Mouse (Mus musculus) limb, embryonic 15.5 days (tissue): ENCODE data around the gene Hoxb5. TPM values are rescaled to one million over a fixed set of nuclear protein-coding genes. Genes with fewer than 3 reads are reported as not detected.

ENCODE experiments used
- ATAC-seq: fragments of 200-750 bp; cut with Nextera tagmentation; 2 replicates; pipeline ENCODE4 v1.8.0; 2017; ENCODE audit warnings: low read depth, moderate TSS enrichment; ENCODE audit not compliant: insufficient number of reproducible peaks, low FRiP score, low TSS enrichment
- H3K27ac ChIP-seq: fragments of 300-500 bp; sonication (generic); 2 replicates; pipeline ENCODE4 v1.5.1; 2015; ENCODE audit warnings: moderate library complexity, mild to moderate bottlenecking, inconsistent platforms
- H3K27me3 ChIP-seq: fragments of 300-500 bp; sonication (generic); 2 replicates; pipeline ENCODE4 v1.6.1; 2015; ENCODE audit warnings: inconsistent platforms
- H3K36me3 ChIP-seq: fragments of 300-500 bp; sonication (generic); 2 replicates; pipeline ENCODE4 v1.6.1; 2015; ENCODE audit warnings: inconsistent platforms
- H3K4me1 ChIP-seq: fragments of 300-500 bp; sonication (generic); 2 replicates; pipeline ENCODE4 v1.6.1; 2015; ENCODE audit warnings: inconsistent platforms
- H3K4me2 ChIP-seq: fragments of 300-500 bp; sonication (generic); 2 replicates; pipeline ENCODE4 v1.6.1; 2015; ENCODE audit warnings: mild to moderate bottlenecking, inconsistent platforms
- H3K4me3 ChIP-seq: fragments of 300-500 bp; sonication (generic); 2 replicates; pipeline ENCODE4 v1.5.1; 2015; ENCODE audit warnings: mild to moderate bottlenecking, inconsistent platforms
- H3K9ac ChIP-seq: fragments of 300-500 bp; sonication (generic); 2 replicates; pipeline ENCODE4 v1.6.1; 2015; ENCODE audit warnings: inconsistent platforms
- H3K9me3 ChIP-seq: fragments of 300-500 bp; sonication (generic); 2 replicates; pipeline ENCODE4 v1.6.1; 2016; ENCODE audit warnings: inconsistent platforms
- WGBS: fragments of 180-500 bp; shearing (Covaris S2); methylation state at CpG from one replicate; pipeline ENCODE4 v1.1.7; 2015; 5-methylcytosine and 5-hydroxymethylcytosine counted together
- polyA plus RNA-seq: library from polyadenylated mRNA; unstranded; fragments of >200 nt; fragmentation: Nextera tagmentation; extraction: Ambion mirVana; gene quantifications from 2 replicates; pipeline ENCODE4 v1.2.1, GENCODE M21; 2015

The Hoxb5 gene
- polyA plus RNA-seq, 1 experiment from 2014 or later = 0.73 TPM

DNA sequence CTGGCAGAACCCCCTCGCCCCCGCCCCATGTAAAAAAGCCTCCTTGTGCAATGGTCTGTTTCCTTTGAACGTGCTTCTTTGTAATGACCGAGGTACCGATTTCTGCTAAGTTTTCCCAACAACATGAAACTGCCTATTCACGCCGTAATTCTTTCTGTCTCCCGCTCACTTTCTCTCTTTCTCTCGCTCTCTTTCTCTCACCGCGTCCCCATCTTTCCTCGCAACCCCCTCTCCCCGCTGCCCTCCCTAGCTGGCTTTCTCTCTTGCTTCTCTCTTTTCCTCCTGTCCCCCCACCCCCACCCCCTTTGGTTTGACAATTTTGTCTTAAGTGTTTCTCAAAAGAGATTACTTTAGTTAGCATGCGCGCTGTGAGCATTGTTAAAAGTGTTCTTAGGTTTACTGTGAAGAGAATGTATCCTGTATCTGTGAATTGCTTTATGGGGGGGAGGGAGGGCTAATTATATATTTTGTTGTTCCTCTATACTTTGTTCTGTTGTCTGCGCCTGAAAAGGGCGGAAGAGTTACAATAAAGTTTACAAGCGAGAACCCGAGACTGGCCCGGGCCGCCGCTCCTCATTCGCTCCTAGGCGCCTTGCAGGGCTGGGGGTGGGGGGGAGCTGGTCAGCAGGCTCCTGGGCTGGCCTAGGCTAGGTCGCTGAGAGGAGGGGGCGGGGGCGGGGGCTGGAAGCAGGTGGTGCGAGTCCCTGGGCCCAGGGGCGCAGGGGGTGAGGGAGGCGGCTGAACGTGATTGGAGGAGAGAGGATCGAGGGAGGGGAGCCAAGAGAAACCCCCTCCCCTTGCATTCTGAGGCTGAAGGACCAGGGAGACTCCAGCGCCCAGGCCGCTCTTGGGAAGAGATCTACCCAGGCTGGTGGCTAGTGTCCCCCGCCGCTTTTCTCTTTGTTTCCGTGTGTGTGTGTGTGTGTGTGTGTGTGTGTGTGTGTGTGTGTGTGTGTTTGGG lies 18.1 kb upstream of the Hoxb5 start:
- peak; percentile 45; the same call in 1 of the 2 replicates for ATAC-seq
- H3K9ac ChIP-seq = no peak overlapping the region
- 1% methylated on average over 34 of the region's 37 CpGs for WGBS

DNA sequence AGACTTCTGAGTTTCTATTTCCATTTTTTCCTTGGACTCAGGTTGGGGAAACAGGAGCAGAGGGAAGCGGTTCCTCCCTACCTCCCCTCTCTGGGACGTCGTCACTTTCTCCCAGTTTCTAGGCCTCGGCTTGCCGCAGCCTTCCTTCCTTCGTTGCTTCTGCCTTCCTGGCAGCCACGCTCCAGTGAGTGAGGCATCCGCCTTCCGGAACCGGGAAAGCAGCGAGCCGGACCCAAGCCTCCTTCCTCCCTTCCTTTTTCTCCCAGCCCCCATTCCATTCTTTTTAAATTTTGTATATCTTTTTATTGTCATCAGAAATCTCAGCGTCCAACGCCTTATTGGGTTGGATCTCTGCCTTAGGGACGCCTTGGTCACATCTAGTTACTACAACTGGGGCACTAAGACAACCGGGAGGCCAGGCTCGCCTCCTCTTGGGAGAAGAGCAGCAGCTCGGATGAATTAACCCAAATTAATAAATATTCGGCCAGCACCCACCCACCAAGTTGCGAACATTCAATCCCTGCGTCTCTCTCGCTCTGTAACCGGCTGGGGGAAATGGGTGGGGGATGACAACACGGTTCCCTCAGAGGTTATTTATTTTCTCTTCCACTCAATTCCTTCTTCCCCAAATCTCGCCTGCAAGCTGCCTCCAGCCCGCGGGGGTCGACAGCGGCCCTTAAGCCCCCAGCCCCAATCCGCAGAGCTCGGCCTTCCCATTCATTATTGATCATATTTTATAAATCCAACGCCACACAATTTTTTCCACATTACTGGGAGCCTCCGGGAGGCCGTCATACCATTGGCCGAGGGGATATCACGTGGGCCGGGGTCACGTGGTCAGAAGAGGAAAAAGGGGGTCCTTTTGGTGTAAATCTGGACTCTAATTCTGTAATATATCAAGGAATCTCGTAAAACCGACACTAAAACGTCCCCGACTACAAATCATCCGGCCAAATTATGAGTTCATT lies 17.1 kb upstream of the Hoxb5 start, which contains the start of gene Hoxb7:
Gene Hoxb7, plus strand, starts transcription at position 853 of the 968 bp plus-strand sequence.
- Histone ChIP-seq H3K9ac (no peak within 1 kb of the TSS), H3K4me2 (peak within 1 kb of the TSS; percentile 52), H3K27ac (peak within 1 kb of the TSS; percentile 44), H3K4me1 (peaks cover 23% of the 10 kb centered on the region), H3K4me3 (peak within 1 kb of the TSS; percentile 36), H3K27me3 (peaks cover 98% of the 10 kb centered on the region), H3K9me3 (no peaks in the 10 kb centered on the region), H3K36me3 (no peaks in the 10 kb centered on the region)
- 1% methylated on average over 43 of the region's 43 CpGs for WGBS
- ATAC-seq = no peak

More for the DNA sequence above, 18.1 kb upstream of the Hoxb5 start:
- Histone ChIP-seq H3K36me3 (no peaks in the 10 kb centered on the region), H3K4me2 (peak overlapping the region; percentile 52), H3K4me1 (peaks cover 23% of the 10 kb centered on the region), H3K27ac (no peak overlapping the region), H3K27me3 (peaks cover 97% of the 10 kb centered on the region), H3K4me3 (peak overlapping the region; percentile 36), H3K9me3 (no peaks in the 10 kb centered on the region)

DNA sequence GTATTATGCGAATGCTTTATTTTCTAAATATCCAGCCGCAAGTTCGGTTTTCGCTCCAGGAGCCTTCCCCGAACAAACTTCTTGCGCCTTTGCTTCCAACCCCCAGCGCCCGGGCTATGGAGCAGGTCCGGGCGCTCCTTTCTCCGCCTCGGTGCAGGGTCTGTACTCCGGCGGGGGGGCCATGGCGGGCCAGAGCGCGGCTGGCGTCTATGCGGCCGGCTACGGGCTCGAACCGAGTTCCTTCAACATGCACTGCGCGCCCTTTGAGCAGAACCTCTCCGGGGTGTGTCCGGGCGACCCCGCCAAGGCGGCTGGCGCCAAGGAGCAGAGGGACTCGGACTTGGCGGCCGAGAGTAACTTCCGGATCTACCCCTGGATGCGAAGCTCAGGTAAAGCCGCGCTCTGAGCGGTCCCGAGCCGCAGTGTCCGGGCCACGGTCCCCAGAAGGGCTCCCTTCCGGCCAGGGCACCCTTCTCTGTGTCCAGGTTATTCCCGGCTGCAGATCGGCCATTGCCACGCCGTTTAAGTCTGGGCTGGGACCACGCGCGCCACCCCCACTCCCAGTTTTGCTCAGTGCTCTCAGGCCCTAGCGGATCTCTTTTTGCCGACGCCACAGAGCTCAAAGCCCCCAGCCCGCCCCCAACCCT lies 16.3 kb upstream of the Hoxb5 start:
- peaks cover 97% of the 10 kb centered on the region for H3K27me3 ChIP-seq
- no peak for ATAC-seq
- peak overlapping the region; percentile 33 for H3K4me3 ChIP-seq
- no peaks in the 10 kb centered on the region for H3K9me3 ChIP-seq
- H3K4me1 ChIP-seq = peaks cover 28% of the 10 kb centered on the region
- no peaks in the 10 kb centered on the region for H3K36me3 ChIP-seq
- H3K9ac ChIP-seq = no peak overlapping the region
- H3K4me2 ChIP-seq = peak overlapping the region; percentile 32
- H3K27ac ChIP-seq = no peak overlapping the region
- under 1% methylated on average over 55 of the region's 55 CpGs for WGBS

DNA sequence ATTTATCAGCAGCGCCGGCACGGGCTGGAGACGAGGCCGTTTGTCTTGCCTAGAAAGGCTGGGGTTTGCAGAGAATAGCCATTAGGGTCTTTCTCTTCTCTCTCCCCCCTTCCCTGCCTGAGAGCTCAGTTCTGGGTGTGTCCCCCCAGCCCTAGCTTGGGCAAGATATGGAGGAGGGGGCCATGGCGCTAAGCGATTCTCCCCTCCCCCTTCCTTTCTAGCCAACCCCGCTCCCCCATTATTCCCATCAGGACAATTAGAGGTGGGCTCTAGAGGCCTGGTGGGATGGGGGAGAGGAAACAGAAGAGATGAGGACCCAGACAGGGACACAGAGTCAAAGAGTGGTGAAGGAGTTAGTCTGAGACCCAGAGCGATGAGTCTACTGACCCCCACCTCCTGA lies 15.7 kb upstream of the Hoxb5 start:
- H3K4me3 ChIP-seq = peak overlapping the region; percentile 33
- H3K9ac ChIP-seq = no peak overlapping the region
- H3K4me1 ChIP-seq = peaks cover 28% of the 10 kb centered on the region
- H3K27me3 ChIP-seq = peaks cover 97% of the 10 kb centered on the region
- ATAC-seq = no peak
- H3K27ac ChIP-seq = no peak overlapping the region
- no peaks in the 10 kb centered on the region for H3K36me3 ChIP-seq
- no peaks in the 10 kb centered on the region for H3K9me3 ChIP-seq
- WGBS = 4% methylated on average over 9 of the region's 9 CpGs
- H3K4me2 ChIP-seq = peak overlapping the region; percentile 32; the same call in 1 of the 2 replicates

DNA sequence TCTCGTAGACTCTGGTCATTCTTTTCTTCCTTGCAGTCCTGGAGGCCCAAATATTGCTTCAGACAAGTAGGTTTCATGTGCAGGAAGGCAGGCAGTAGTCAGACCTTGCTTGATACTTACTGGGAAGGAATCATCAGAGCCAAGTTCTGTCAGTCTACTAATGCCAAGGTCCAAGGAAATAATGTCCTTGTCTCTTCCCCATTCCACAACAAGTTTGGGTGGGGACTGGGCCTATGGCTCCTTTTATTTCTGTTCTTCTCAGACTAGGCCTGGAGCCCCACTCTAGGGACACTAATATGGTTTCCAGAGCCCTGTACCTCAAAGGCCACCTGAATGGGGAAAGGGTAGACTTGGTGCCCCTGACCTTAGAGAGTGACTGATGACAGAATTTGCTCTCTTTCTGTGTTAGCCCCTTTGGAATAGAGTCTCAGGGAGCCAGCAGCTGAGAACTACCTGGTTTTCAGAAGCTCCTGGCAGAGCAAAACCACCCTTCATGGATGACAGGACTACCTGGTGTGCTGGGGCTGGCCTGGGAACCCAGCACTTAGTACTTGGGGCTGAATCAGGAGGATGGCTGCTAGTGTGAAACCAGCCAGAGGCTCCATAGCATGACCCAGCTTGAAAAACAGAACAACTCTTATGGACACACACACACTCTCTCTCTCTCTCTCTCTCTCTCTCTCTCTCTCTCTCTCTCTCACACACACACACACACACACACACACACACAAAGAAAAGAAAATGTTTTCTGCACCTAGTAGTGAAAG lies 14.5 kb upstream of the Hoxb5 start:
- no peak for ATAC-seq
- H3K36me3 ChIP-seq = no peaks in the 10 kb centered on the region
- no peaks in the 10 kb centered on the region for H3K9me3 ChIP-seq
- 35% methylated on average over 1 of the region's 1 CpGs for WGBS
- peaks cover 97% of the 10 kb centered on the region for H3K27me3 ChIP-seq
- no peak overlapping the region for H3K9ac ChIP-seq
- H3K27ac ChIP-seq = no peak overlapping the region
- no peak overlapping the region for H3K4me2 ChIP-seq
- H3K4me3 ChIP-seq = no peak overlapping the region
- H3K4me1 ChIP-seq = peaks cover 22% of the 10 kb centered on the region

DNA sequence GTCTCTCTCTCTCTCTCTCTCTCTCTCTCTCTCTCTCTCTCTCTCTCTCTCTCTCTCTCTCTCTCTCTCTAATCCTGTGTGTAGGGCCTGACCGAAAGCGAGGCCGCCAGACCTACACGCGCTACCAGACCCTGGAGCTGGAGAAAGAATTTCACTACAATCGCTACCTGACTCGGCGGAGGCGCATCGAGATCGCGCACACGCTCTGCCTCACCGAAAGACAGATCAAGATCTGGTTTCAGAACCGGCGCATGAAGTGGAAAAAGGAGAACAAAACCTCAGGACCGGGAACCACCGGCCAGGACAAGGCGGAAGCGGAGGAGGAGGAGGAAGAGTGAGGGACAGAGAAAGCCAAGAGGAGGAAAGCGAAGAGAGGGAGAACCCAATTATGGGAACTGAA lies 13.8 kb upstream of the Hoxb5 start:
- Histone ChIP-seq H3K4me1 (peaks cover 18% of the 10 kb centered on the region), H3K4me3 (no peak overlapping the region), H3K4me2 (no peak overlapping the region), H3K27me3 (peaks cover 97% of the 10 kb centered on the region), H3K36me3 (no peaks in the 10 kb centered on the region), H3K9ac (no peak overlapping the region), H3K9me3 (no peaks in the 10 kb centered on the region), H3K27ac (no peak overlapping the region)
- WGBS = 26% methylated on average over 21 of the region's 21 CpGs
- no peak for ATAC-seq

DNA sequence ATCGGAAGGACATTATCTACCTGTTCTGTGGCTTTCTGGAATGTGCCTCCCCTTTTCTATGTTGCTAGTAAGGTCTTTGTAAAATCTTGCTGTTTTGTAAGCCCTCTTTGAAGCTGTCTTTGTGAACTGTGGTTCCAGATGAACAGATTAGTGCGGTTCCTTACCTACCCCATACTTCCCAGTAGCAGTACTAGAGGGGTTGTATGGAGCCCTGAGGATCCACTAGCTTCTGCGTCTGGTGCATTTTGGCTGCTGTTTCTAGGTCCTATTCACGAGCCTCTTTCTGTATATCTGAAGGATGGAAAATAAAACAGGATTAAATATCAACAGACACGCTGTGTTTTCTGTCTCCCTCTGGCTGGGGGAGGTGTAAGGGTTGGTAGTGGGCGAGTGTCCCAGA lies 13.3 kb upstream of the Hoxb5 start:
- H3K27me3 ChIP-seq = peaks cover 97% of the 10 kb centered on the region
- peaks cover 16% of the 10 kb centered on the region for H3K4me1 ChIP-seq
- no peaks in the 10 kb centered on the region for H3K9me3 ChIP-seq
- H3K36me3 ChIP-seq = no peaks in the 10 kb centered on the region
- H3K27ac ChIP-seq = no peak overlapping the region
- no peak overlapping the region for H3K4me3 ChIP-seq
- no peak overlapping the region for H3K4me2 ChIP-seq
- 29% methylated on average over 6 of the region's 6 CpGs for WGBS
- no peak overlapping the region for H3K9ac ChIP-seq
- no peak for ATAC-seq

DNA sequence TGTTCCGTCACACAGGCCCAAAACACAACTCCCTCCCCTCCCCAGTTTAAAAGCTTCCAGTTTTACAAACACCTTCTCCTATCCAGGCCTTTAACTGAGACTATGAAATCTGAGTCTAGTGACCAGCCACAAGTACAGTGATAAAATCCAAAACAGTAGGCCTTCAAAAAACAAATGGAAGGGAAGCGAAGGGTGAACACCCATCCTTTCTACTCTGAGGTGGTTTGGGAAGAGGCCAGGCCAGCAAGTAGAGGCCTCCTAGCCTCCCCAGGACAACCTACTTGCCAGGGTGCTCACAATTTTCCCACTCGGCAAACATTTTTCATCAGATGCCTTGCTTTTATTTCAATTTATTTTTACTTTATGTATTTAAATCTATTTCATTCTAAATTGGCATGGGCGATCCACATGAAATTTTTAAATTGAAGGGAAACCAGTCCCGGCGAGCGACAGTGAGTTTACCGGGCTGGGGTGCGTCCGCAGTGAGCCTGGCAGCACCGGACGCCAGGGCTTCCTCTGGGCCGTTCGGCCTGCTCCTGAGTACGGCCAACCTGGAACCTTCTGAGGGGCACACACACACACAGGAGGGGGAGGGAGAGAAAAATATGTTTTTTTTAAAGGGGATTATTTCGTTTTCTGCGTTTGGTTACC lies 12.3 kb upstream of the Hoxb5 start:
- Histone ChIP-seq H3K9ac (no peak overlapping the region), H3K27ac (no peak overlapping the region), H3K27me3 (peaks cover 98% of the 10 kb centered on the region), H3K4me2 (no peak overlapping the region), H3K4me1 (peaks cover 20% of the 10 kb centered on the region), H3K4me3 (no peak overlapping the region), H3K36me3 (no peaks in the 10 kb centered on the region), H3K9me3 (no peaks in the 10 kb centered on the region)
- WGBS = 25% methylated on average over 17 of the region's 17 CpGs
- no peak for ATAC-seq

DNA sequence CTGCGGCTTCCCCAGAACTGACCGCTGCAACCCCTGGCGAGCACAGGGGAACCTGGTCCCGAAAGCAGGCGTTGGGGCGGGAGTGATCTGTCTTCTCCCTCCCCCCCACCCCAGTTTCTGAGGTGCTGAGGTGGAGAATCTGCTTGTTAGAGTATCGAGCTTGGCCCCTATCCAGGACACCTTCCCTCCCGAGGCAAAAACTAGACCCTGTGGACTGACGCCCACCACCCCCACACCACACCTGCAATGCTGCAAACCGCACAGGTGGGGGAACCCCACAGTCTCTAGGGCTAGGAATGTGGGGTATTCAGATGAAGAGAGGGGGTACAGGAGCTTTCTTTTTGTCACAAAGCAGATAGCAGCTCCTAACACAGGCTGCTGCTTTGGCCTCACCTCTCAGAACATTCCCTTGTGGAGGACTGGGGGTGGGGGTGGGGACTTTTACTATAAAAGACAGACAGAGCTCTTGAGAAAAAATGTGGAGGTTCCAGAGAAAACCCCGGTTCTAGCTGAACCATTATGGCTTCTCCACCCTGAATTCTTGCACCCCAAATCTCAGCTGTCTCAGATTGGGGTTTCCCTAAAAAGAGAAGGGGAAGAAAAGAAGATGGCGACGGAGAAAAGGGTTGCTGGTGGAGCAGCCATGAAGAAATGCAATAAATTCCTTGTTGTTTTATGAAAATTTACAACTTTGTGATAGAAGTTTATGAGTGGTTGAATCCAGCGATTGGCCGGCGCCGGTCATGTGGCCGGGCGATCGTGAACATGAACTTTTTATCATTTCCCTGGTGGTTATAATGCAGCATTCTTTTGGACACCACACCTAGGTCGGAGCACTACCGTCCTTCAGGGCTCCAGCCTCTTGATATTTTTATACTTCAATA lies 11.2 kb upstream of the Hoxb5 start, which contains the start of gene Hoxb6:
Gene Hoxb6, plus strand, starts transcription at position 796 of the 884 bp plus-strand sequence.
- Histone ChIP-seq H3K4me3 (peak within 1 kb of the TSS; percentile 28), H3K4me2 (peak within 1 kb of the TSS; percentile 4; the same call in 1 of the 2 replicates), H3K36me3 (no peaks in the 10 kb centered on the region), H3K4me1 (peaks cover 16% of the 10 kb centered on the region), H3K9ac (no peak within 1 kb of the TSS), H3K9me3 (no peaks in the 10 kb centered on the region), H3K27ac (no peak within 1 kb of the TSS; the same call in 1 of the 2 replicates), H3K27me3 (peaks cover 98% of the 10 kb centered on the region)
- WGBS = 6% methylated on average over 22 of the region's 22 CpGs
- ATAC-seq = no peak
